In the genomic region with DNA sequence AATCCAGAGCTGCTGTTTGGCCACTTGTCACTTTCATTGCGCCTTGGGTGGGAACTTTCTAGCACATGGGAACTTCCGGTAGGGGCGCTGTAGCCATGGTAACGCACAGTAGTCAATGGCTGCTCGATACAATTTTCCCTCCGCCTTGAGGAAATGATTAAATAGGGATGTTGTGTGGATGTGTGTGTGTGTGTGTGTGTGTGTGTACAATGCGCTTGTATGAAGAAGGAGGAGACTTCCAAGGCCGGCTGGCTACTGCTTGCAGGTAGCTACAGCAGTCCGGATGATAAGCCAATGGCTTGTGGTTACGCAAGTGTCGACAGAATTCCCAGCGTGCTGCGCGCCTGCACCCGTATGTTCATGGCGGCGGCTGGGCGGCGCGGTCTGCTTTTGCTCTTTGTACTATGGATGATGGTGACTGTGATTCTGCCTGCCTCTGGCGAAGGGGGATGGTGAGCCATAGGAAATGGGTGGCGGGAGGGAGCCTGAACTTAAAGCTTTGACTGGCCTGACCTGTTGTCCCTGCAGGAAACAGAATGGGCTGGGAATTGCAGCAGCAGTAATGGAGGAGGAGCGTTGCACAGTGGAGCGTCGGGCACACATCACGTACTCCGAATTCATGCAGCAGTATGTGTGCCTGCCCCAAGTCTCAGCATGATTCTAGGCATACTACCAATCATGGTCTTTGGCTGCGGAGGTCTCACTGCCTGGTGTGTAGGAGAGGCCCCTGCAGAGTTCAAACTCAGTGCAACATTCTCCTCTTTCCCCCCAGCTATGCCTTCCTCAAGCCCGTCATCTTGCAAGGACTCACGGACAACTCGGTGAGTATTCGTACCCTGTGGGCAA, we compare ENCODE assay signal across 8 mouse cellular contexts. TPM values are rescaled to one million over a fixed set of nuclear protein-coding genes. Genes with fewer than 3 reads are reported as not detected.
DNase-seq lines count a peak whose midpoint lies in the region; ATAC-seq lines count a peak whose summit lies in the region.

Gene Jmjd8 (plus strand): TSS at position 156 of the 846 bp plus-strand sequence.

- peak within 1 kb of the TSS; percentile 62 for H3K4me3 ChIP-seq in hindbrain, embryonic 14.5 days (replicated peaks; ENCODE audit: low read length)

- peaks cover 45% of the 10 kb centered on the region for H3K36me3 ChIP-seq in hindbrain, embryonic 14.5 days (replicated peaks; ENCODE audit: control insufficient read depth, insufficient read depth)

- H3K27ac ChIP-seq in hindbrain, embryonic 14.5 days, result peak within 1 kb of the TSS; percentile 92

- WGBS in hindbrain, embryonic 14.5 days, result under 1% methylated on average over 32 of the region's 32 CpGs

- peak within 1 kb of the TSS; percentile 90 for H3K9ac ChIP-seq in hindbrain, embryonic 14.5 days

- peak; percentile 89 to 90 for DNase-seq in cerebellum, postnatal 25 days
- peak; percentile 85 to 91 for DNase-seq in frontal cortex, postnatal 36 days (ENCODE audit: low spot score in 2 of 2)
- DNase-seq in hindbrain, embryonic 14.5 days (ENCODE audit: low spot score), result peak; percentile 84
- peak; percentile 70 to 76 for DNase-seq in layer of hippocampus, postnatal 25 days (ENCODE audit: extremely low spot score in 1 of 2, low spot score in 1 of 2)
- DNase-seq in lung, postnatal 4 days, result peak; percentile 78 to 79
- DNase-seq in right cerebral cortex, adult 2 months (ENCODE audit: low spot score in 2 of 2), result peak; percentile 84 to 89
- DNase-seq in urinary bladder, postnatal 25 days (ENCODE audit: low spot score), result peak; percentile 64

- H3K4me1 ChIP-seq in hindbrain, embryonic 14.5 days (replicated peaks; ENCODE audit: control insufficient read depth, insufficient read depth, low read length), result peaks cover 65% of the 10 kb centered on the region

- ATAC-seq in activated CD4-positive, CD25-positive, alpha-beta regulatory T cell, adult 4 months, result peak; percentile 55
- ATAC-seq in hindbrain, embryonic 14.5 days (ENCODE audit: low FRiP score), result peak; percentile 58

- H3K27me3 ChIP-seq in hindbrain, embryonic 14.5 days (ENCODE audit: control insufficient read depth, insufficient read depth, low read length), result no peaks in the 10 kb centered on the region

- H3K9me3 ChIP-seq in hindbrain, embryonic 14.5 days (ENCODE audit: control insufficient read depth, low read length), result no peaks in the 10 kb centered on the region

- peak within 1 kb of the TSS; percentile 95 for H3K4me2 ChIP-seq in hindbrain, embryonic 14.5 days (replicated peaks)

RNA-seq across cellular contexts. Expression of gene Jmjd8, which starts in this region (rescaled TPM):
- 10 to 100 TPM; 11.4 to 21.9 TPM for polyA plus RNA-seq in activated CD4-positive, CD25-positive, alpha-beta regulatory T cell, adult 4 months (2017; shearing (Covaris generic))
- polyA plus RNA-seq in hindbrain, embryonic 14.5 days (2014; fragmentation: Nextera tagmentation; extraction: Ambion mirVana), result 39.3 and 42.1 TPM in 2 replicates
- total RNA-seq in layer of hippocampus, postnatal 25 days (2021), result 10 to 100 TPM; 59.5 to 62.9 TPM

Comparison
In these comparisons a context has a peak if more than half of its experiments do, and no peak if none do; other contexts are left out.
1. Peak in every context shown above with its lines: DNase-seq, ATAC-seq, H3K4me3 ChIP-seq and H3K27ac ChIP-seq.